Mouse (Mus musculus) monocyte, adult 5-6 weeks (primary cell): ENCODE data around the gene Gpr161. TPM values are rescaled to one million over a fixed set of nuclear protein-coding genes. Genes with fewer than 3 reads are reported as not detected.
"Not testable (repeated sequence)": the region's sequence is repeated elsewhere in the genome, so short reads cannot be mapped to it uniquely, and the experiment has no call there.

Source experiments
- ATAC-seq: fragments of 153-309, 156-312 bp; replicated peaks from 2 replicates; pipeline ENCODE4 v1.8.0; 2017; ENCODE audit warnings: mild to moderate bottlenecking; ENCODE audit not compliant: low TSS enrichment, insufficient number of reproducible peaks, severe bottlenecking, poor library complexity, low FRiP score
- total RNA-seq: library from RNA; stranded (forward); fragments of 200-1000, 200-491, 200-594 nt; gene quantifications from 3 replicates; pipeline ENCODE4 v1.2.3, GENCODE M21; 2017

Gpr161 gene
- total RNA-seq, 1 experiment from 2014 or later = not detected

DNA sequence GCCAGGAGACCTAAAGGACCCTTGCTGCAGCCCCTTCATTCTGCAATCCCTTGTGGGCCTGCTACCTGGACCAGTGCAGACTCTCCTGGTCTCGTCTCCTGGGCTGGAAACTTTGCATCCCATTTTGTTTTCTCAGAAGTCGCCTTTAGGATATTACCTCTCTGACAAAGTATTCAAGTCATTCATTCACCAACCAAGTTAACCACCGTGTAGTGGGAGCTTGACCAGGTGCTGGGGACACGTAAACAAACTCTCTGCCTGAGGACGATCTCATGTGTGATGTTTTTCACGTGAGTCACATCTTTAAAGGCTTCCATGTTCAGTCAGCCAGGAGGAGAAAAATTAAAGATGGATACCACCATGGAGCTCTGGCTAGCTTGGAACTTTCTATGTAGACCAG is 7.6 kb downstream of the Gpr161 start:
- ATAC-seq = no peak

- ATAC-seq = no peak
Measured at GRCm38 (mm10) chr1:165304341-165304740, 8.8 kb downstream of the Gpr161 start.

- ATAC-seq = no peak
Measured at GRCm38 (mm10) chr1:165308180-165308579, 12.6 kb downstream of the Gpr161 start.

DNA sequence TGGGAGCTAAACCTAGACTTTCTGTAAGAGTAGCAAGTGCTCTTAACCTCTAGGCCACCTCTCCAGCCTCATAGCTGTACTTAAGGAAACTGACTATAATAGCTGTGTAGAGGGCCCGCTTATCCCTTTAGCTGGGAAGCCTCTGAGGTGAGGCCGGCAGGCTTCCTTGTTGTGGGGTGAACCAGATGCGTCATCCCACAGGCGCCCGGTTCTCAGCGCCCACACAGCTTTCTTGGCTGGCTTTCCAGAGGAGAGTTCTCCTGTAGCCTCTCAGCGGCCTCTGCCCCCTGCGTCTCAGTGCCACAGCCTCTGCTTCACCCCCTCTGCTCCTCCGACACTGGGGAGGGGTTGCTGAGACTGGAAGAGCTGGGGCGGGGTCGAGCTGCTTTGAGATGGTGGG is 20.8 kb downstream of the Gpr161 start:
- ATAC-seq = no peak

DNA sequence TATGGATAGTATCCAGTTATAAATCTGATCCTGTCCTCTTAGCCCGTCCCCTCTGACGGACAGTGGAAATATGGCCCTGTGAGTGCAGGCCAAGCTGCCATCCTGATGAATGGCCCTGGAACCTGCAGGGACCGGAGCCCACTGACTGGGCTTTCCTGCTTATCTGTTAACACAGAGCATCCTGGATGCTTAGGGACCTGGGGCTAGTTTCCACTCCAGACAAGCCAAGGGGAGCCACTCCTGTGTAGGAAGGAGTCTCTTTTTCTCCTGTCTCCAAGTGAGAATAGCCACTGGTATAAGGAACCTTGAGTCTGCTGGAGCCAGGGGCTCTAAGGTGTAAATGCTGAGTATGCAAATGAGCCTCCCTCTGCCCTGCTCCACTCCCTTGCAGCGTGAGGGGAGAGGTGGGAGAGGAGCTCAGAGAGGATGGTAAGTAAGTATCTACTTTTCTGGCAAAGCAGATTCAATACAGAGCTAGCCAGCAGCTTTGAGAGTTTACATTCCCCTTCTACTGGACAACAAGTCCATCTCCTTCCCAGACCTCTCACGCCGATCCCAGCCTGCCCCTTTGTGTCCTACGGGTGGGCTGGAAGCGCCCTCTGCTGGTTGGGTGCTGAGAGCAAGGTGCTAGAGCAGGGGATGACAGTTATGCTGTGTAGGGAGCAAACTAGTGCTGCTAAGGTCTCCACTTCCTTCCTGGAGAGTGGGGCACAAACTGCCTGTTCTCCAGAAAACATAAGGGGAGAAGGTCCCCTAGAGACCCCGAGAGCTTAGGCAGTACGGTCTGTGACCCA is 24.7 kb downstream of the Gpr161 start:
- ATAC-seq = no peak

GRCm38 (mm10) chr1:165321393-165321861 is 25.8 kb downstream of the Gpr161 start:
- ATAC-seq = no peak

DNA sequence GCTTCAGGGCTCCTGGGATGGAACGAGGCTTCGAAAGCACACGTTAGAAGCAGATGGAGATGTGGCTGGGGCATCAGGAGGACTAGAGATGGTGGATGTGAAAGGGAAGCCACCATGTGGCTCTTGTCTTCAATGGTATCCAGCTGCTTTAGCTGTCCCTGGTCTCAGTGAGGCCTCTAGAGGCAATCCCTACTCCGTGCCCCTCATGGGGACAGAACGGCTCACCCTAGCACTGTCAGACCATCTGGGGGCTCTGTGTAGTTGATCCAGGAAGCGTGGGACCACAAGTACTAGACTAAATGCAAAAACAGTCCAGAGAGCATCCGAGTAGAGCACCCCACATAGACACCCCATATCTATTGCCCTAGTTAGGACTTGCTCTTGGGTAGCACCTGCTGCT is 26.3 kb downstream of the Gpr161 start:
- ATAC-seq = no peak

GRCm38 (mm10) chr1:165322934-165323333 is 27.3 kb downstream of the Gpr161 start:
- ATAC-seq = no peak

- ATAC-seq = no peak
Measured at GRCm38 (mm10) chr1:165327370-165327769, 31.8 kb downstream of the Gpr161 start.

GRCm38 (mm10) chr1:165327831-165328230 is 32.2 kb downstream of the Gpr161 start:
- ATAC-seq = no peak

DNA sequence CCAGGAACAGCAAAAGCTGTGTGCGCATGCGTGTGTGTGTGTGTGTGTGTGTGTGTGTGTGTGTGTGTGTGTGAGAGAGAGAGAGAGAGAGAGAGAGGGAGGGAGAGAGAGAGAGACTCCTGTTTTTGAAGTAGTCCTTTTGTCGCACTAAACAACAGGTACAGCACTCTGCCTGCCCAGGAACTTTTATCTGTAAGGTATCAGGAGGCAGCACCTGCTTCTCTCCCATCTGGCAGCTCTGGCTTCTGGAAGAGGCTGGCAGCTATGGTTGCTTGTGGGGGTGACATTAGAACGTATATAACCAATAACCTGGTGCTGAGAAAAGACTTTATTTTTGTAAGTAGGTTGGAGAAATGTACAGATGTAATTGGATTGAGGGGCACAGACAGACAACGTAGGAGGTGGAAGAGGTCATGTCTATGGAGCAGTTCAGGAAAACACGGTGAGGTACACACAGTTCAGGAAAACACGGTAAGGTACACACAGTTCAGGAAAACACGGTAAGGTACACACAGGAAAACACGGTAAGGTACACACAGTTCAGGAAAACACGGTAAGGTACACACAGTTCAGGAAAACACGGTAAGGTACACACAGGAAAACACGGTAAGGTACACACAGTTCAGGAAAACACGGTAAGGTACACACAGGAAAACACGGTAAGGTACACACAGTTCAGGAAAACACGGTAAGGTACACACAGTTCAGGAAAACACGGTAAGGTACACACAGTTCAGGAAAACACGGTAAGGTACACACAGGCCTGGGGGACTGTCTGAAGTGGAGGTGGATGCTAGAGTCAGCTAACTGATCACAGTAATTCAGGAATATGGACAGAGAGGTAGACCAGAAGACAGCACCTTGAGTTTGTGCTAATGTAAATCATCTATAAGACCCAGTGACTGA is 33.0 kb downstream of the Gpr161 start:
- not testable (repeated sequence) for ATAC-seq

- no peak for ATAC-seq
Measured at GRCm38 (mm10) chr1:165330859-165331258, 35.3 kb downstream of the Gpr161 start.

- ATAC-seq = no peak
Measured at GRCm38 (mm10) chr1:165332797-165333196, 37.2 kb downstream of the Gpr161 start.

- ATAC-seq = no peak
Measured at GRCm38 (mm10) chr1:165342126-165342525, 46.5 kb downstream of the Gpr161 start.

DNA sequence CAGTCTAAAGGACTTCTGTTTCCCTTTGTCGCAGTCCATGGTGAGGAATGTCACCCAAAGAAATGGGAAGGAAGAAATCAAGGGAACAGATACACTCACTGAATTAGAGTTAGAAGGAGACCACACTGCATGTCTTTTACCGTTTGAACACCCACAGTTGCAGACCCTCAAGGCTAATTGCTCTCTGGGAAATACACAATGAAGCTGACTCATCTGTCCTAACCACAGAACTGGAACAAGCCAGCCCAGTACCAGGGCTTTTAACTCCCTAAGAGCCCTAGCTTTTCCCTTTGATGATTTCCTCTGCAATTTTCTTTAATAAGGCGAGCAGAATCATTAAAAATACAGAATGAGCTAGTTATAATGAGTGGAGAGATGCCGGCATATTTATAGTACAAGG is 48.9 kb downstream of the Gpr161 start:
- no peak for ATAC-seq

DNA sequence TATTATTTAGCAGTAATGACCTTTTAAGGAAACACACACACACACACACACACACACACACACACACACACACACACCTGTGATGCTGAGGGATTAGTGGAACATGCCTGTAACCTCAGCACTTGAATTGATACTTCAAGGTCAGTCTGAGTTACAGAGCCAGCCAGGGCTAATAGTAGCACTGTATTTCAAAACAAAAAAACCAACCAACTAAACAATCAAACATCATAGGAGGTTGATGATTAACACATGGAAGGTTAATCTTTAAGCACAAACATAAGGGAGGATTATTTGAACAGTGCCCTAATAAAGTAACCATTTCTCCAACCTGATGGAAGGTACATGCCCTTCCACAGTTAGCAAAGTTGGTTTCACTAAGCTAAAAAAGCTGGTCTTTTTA is 53.0 kb downstream of the Gpr161 start:
- no peak for ATAC-seq

DNA sequence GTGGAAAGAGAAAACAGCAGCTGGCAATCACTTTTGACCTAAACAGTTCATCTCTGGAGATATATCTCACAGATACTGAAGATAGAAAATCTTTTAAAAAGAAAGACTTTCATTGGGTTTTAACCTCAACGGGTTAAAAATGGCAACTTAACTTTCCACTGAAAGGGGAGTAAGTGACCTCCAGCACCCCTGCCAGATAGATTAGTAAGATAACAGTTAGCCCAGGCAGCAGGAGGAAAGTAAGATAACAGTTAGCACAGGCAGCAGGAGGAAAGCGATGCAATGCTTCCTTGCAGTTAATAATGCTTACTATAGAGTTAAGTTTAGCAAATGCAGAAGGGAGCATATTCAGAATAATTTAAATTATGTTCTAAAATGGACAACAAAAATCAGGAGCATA is 60.8 kb downstream of the Gpr161 start:
- no peak for ATAC-seq

DNA sequence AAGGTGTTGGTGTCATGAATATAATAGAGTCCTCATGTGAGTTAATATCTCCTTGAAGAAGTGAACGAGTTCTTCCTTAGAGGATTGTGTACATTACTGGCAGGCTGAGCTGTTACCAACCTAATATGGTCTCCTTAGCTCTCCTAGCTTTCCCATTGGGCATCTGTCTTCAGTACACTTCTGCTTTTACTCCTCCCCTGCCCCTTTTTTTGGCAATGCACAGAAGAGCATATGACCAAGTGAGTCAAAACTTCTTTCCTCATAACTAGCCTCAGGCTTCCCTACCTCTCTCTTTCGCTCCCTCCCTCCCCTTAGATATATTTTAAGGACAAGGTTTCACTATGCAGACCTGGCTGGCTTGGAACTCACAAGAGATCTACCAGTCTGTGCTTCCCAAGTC is 67.7 kb downstream of the Gpr161 start:
- no peak for ATAC-seq

GRCm38 (mm10) chr1:165365057-165365456 is 69.5 kb downstream of the Gpr161 start:
- ATAC-seq = no peak

DNA sequence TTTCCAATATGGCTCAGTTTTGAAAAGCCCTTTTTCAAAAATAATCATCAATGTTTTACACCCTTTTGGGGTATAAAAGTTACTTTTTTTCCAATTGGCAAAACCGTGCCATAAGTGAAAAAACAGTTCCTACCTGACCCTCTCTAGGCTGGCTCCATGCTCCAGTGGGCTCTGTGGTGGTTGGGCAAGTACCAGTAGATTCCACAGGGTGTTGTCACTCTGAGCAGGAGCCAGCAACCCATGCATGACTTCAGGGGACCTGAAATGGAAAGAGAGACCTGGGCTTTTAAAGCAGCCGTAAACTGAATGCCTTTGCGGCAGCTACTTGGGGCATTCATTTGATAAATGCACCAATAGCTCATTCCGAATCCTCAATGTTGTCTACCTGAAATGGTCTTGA is 75.4 kb downstream of the Gpr161 start:
- no peak for ATAC-seq
